12 mouse cellular contexts compared by ENCODE assay signal in genomic region chr19:53942342-53942741, GRCm38 (mm10). TPM values are rescaled to one million over a fixed set of nuclear protein-coding genes. Genes with fewer than 3 reads are reported as not detected.
A peak's percentile ranks its signal among the peaks of the same experiment; 100 is the strongest.
DNase-seq lines count a peak whose midpoint lies in the region; ATAC-seq and TF ChIP-seq lines count a peak whose summit lies in the region.
"Had no signal": no experiment of that assay in that cellular context is flagged by ENCODE, and none has a peak within 500 bp of the region (broad histone marks: within the 10 kb centered on the region; RNA-seq: fewer than 3 reads in every experiment).

No protein-coding gene starts in this region.

- H3K4me3 ChIP-seq in forebrain, embryonic 13.5 days: no peak overlapping the region
- H3K4me3 ChIP-seq in forebrain, postnatal 0 days (ENCODE audit: low read depth, low read length): no peak overlapping the region
- H3K4me3 ChIP-seq in lung, postnatal 0 days (ENCODE audit: low read depth, low read length): no peak overlapping the region
- no peak overlapping the region for H3K4me3 ChIP-seq in hindbrain, embryonic 16.5 days (ENCODE audit: low read length)

- no peak overlapping the region for H3K27ac ChIP-seq in forebrain, embryonic 13.5 days
- no peak overlapping the region for H3K27ac ChIP-seq in forebrain, postnatal 0 days (ENCODE audit: low read depth, low read length)
- peak overlapping the region; percentile 20; the same call in 1 of the 2 replicates for H3K27ac ChIP-seq in lung, postnatal 0 days (ENCODE audit: low read length)
- H3K27ac ChIP-seq in hindbrain, embryonic 16.5 days (ENCODE audit: low read depth, low read length): no peak overlapping the region

- no peak for DNase-seq in forebrain, postnatal 0 days
- peak; percentile 40 for DNase-seq in lung, postnatal 0 days (ENCODE audit: low spot score)
- DNase-seq in lung, postnatal 25 days (ENCODE audit: low spot score): no peak
- peak; percentile 13 for DNase-seq in naive thymus-derived CD4-positive, alpha-beta T cell, adult 2 months (ENCODE audit: low read depth)
- no peak for DNase-seq in spleen, postnatal 14 days (ENCODE audit: low spot score in 2 of 2)
- DNase-seq in gastrocnemius, postnatal 14 days: no peak
- DNase-seq: adrenal gland, postnatal 25 days; cerebellum, adult 11 months; heart, postnatal 14 days; thymus, postnatal 4 days had no signal

- H3K4me1 ChIP-seq in forebrain, embryonic 13.5 days: peaks cover 23% of the 10 kb centered on the region
- peaks cover 12% of the 10 kb centered on the region for H3K4me1 ChIP-seq in forebrain, postnatal 0 days (ENCODE audit: insufficient read depth)
- peaks cover 8% of the 10 kb centered on the region for H3K4me1 ChIP-seq in lung, postnatal 0 days (ENCODE audit: insufficient read depth, low read depth, low read length)
- peaks cover 6% of the 10 kb centered on the region for H3K4me1 ChIP-seq in hindbrain, embryonic 16.5 days (ENCODE audit: control insufficient read depth, insufficient read depth, low read depth, low read length)

- no peak for ATAC-seq in forebrain, embryonic 13.5 days
- ATAC-seq in forebrain, postnatal 0 days: no peak
- ATAC-seq in lung, postnatal 0 days: no peak
- ATAC-seq in hindbrain, embryonic 16.5 days: no peak

- 95% methylated on average over 2 of the region's 2 CpGs for WGBS in forebrain, embryonic 13.5 days
- WGBS in forebrain, postnatal 0 days: 93% methylated on average over 2 of the region's 2 CpGs
- WGBS in lung, postnatal 0 days: 70% methylated on average over 2 of the region's 2 CpGs
- 100% methylated on average over 2 of the region's 2 CpGs for WGBS in hindbrain, embryonic 16.5 days

- H3K9me3 ChIP-seq in forebrain, embryonic 13.5 days (replicated peaks): no peaks in the 10 kb centered on the region
- no peaks in the 10 kb centered on the region for H3K9me3 ChIP-seq in forebrain, postnatal 0 days (ENCODE audit: low read length)
- no peaks in the 10 kb centered on the region for H3K9me3 ChIP-seq in lung, postnatal 0 days (ENCODE audit: low read length)
- no peaks in the 10 kb centered on the region for H3K9me3 ChIP-seq in hindbrain, embryonic 16.5 days (ENCODE audit: control insufficient read depth, low read length)

- intact Hi-C loops in gastrocnemius, postnatal 14 days (cut with DNase I; ENCODE audit: low total_unique reads): no loop called here

- no peaks in the 10 kb centered on the region for H3K27me3 ChIP-seq in forebrain, embryonic 13.5 days
- H3K27me3 ChIP-seq in forebrain, postnatal 0 days (ENCODE audit: insufficient read depth, low read length): no peaks in the 10 kb centered on the region
- H3K27me3 ChIP-seq in lung, postnatal 0 days (replicated peaks; ENCODE audit: insufficient read depth, low read length): no peaks in the 10 kb centered on the region
- H3K27me3 ChIP-seq in hindbrain, embryonic 16.5 days (replicated peaks; ENCODE audit: control insufficient read depth, insufficient read depth, low read length): no peaks in the 10 kb centered on the region

- TF ChIP-seq CTCF in forebrain, postnatal 0 days (IDR thresholded peaks at IDR 0.05; ENCODE audit: low read depth): no peak
- no peak for TF ChIP-seq CTCF in lung, postnatal 0 days (IDR thresholded peaks at IDR 0.05)

- H3K9ac ChIP-seq in forebrain, embryonic 13.5 days: peak overlapping the region; percentile 43
- H3K9ac ChIP-seq in forebrain, postnatal 0 days: no peak overlapping the region
- H3K9ac ChIP-seq in lung, postnatal 0 days (replicated peaks; ENCODE audit: low read depth): no peak overlapping the region
- H3K9ac ChIP-seq in hindbrain, embryonic 16.5 days (ENCODE audit: low read depth, low read length): no peak overlapping the region

- peaks cover 18% of the 10 kb centered on the region for H3K36me3 ChIP-seq in forebrain, embryonic 13.5 days (ENCODE audit: poor library complexity, severe bottlenecking)
- peaks cover 9% of the 10 kb centered on the region for H3K36me3 ChIP-seq in forebrain, postnatal 0 days (ENCODE audit: insufficient read depth)
- H3K36me3 ChIP-seq in lung, postnatal 0 days (ENCODE audit: insufficient read depth, low read length): no peaks in the 10 kb centered on the region
- peaks cover 4% of the 10 kb centered on the region; the same call in 1 of the 2 replicates for H3K36me3 ChIP-seq in hindbrain, embryonic 16.5 days (ENCODE audit: control insufficient read depth, insufficient read depth, low read length)

- H3K4me2 ChIP-seq in forebrain, embryonic 13.5 days: peak overlapping the region; percentile 64; the same call in 1 of the 2 replicates
- H3K4me2 ChIP-seq in forebrain, postnatal 0 days (ENCODE audit: low read depth): no peak overlapping the region
- H3K4me2 ChIP-seq in lung, postnatal 0 days (replicated peaks; ENCODE audit: low read depth, low read length): no peak overlapping the region
- peak overlapping the region; percentile 58; the same call in 1 of the 2 replicates for H3K4me2 ChIP-seq in hindbrain, embryonic 16.5 days (ENCODE audit: low read length)

- TF ChIP-seq EP300 in lung, postnatal 0 days (IDR thresholded peaks at IDR 0.05): no peak

RNA-seq across cellular contexts. Expression of gene Shoc2, which starts 1.8 kb away (rescaled TPM):
- polyA plus RNA-seq in forebrain, embryonic 13.5 days (2015; fragmentation: Nextera tagmentation; extraction: Ambion mirVana): 55.7 and 59.6 TPM in 2 replicates
- 83.3 and 101 TPM in 2 replicates for total RNA-seq in forebrain, postnatal 0 days (2014; rRNA removed)
- 38.6 and 49.6 TPM in 2 replicates for polyA plus RNA-seq in forebrain, postnatal 0 days (2015; fragmentation: Nextera tagmentation; extraction: Ambion mirVana)
- polyA plus RNA-seq in lung, postnatal 0 days (2015; fragmentation: Nextera tagmentation; extraction: Ambion mirVana): 26.7 and 30.2 TPM in 2 replicates
- 55.4 and 67.7 TPM in 2 replicates for polyA plus RNA-seq in hindbrain, embryonic 16.5 days (2015; fragmentation: Nextera tagmentation; extraction: Ambion mirVana)
- 10 to 100 TPM; 21.9 to 24.3 TPM for total RNA-seq in gastrocnemius, postnatal 14 days (2021)

RNA-seq across cellular contexts. Expression of gene Bbip1, which starts 2.1 kb away (rescaled TPM):
- polyA plus RNA-seq in forebrain, embryonic 13.5 days (2015; fragmentation: Nextera tagmentation; extraction: Ambion mirVana): 146 and 153 TPM in 2 replicates
- 138 and 189 TPM in 2 replicates for total RNA-seq in forebrain, postnatal 0 days (2014; rRNA removed)
- polyA plus RNA-seq in forebrain, postnatal 0 days (2015; fragmentation: Nextera tagmentation; extraction: Ambion mirVana): 196 and 240 TPM in 2 replicates
- 46.7 and 58.4 TPM in 2 replicates for polyA plus RNA-seq in lung, postnatal 0 days (2015; fragmentation: Nextera tagmentation; extraction: Ambion mirVana)
- 134 and 142 TPM in 2 replicates for polyA plus RNA-seq in hindbrain, embryonic 16.5 days (2015; fragmentation: Nextera tagmentation; extraction: Ambion mirVana)
- total RNA-seq in gastrocnemius, postnatal 14 days (2021): 10 to 100 TPM; 33.5 to 34.6 TPM

RNA-seq across cellular contexts. Expression of gene Pdcd4, which starts 50.3 kb away (rescaled TPM):
- polyA plus RNA-seq in forebrain, embryonic 13.5 days (2015; fragmentation: Nextera tagmentation; extraction: Ambion mirVana): 110 and 115 TPM in 2 replicates
- total RNA-seq in forebrain, postnatal 0 days (2014; rRNA removed): 24.4 and 32.3 TPM in 2 replicates
- 55.1 and 82.7 TPM in 2 replicates for polyA plus RNA-seq in forebrain, postnatal 0 days (2015; fragmentation: Nextera tagmentation; extraction: Ambion mirVana)
- polyA plus RNA-seq in lung, postnatal 0 days (2015; fragmentation: Nextera tagmentation; extraction: Ambion mirVana): 64.6 and 68.9 TPM in 2 replicates
- polyA plus RNA-seq in hindbrain, embryonic 16.5 days (2015; fragmentation: Nextera tagmentation; extraction: Ambion mirVana): 54.8 and 63.2 TPM in 2 replicates
- total RNA-seq in gastrocnemius, postnatal 14 days (2021): 10 to 100 TPM; 20.6 to 22.4 TPM

Comparison
In these comparisons a context has a peak if more than half of its experiments do, and no peak if none do; other contexts are left out.
1. H3K4me2 ChIP-seq: peak in forebrain, embryonic 13.5 days (single experiment) and hindbrain, embryonic 16.5 days (single experiment); none in forebrain, postnatal 0 days (single experiment) and lung, postnatal 0 days (single experiment).
2. DNase-seq: peak in lung, postnatal 0 days (single experiment) and naive thymus-derived CD4-positive, alpha-beta T cell, adult 2 months (single experiment); none in forebrain, postnatal 0 days (single experiment), lung, postnatal 25 days (single experiment), spleen, postnatal 14 days (0 of 2) and gastrocnemius, postnatal 14 days (single experiment).